Mouse (Mus musculus) spleen, postnatal 4 days (tissue): ENCODE results near the gene Ehf.

Experiments
- DNase-seq, 2 experiments: peaks; one replicate each; pipeline ENCODE4 v3.0.0; 2022; ENCODE audit warnings: low spot score in 2 of 2

Gene Ehf

GRCm38 (mm10) chr2:103293751-103294150 lies 9.3 kb downstream of the Ehf start:
- no peak for DNase-seq

GRCm38 (mm10) chr2:103293214-103293613 lies 9.9 kb downstream of the Ehf start:
- no peak for DNase-seq

- DNase-seq: no peak
Measured at GRCm38 (mm10) chr2:103290705-103291269, 12.3 kb downstream of the Ehf start.

- no peak for DNase-seq
Measured at GRCm38 (mm10) chr2:103290167-103290566, 12.9 kb downstream of the Ehf start.

GRCm38 (mm10) chr2:103289407-103289950 lies 13.6 kb downstream of the Ehf start:
- no peak for DNase-seq

- DNase-seq: no peak
Measured at GRCm38 (mm10) chr2:103287716-103288115, 15.4 kb downstream of the Ehf start.

GRCm38 (mm10) chr2:103285561-103285960 lies 17.5 kb downstream of the Ehf start:
- no peak for DNase-seq

GRCm38 (mm10) chr2:103283730-103284129 lies 19.3 kb downstream of the Ehf start:
- DNase-seq: no peak

GRCm38 (mm10) chr2:103282184-103282750 lies 20.8 kb downstream of the Ehf start:
- DNase-seq: no peak

- no peak for DNase-seq
Measured at GRCm38 (mm10) chr2:103279927-103280326, 23.2 kb downstream of the Ehf start.

GRCm38 (mm10) chr2:103278476-103278875 lies 24.6 kb downstream of the Ehf start:
- DNase-seq: no peak

GRCm38 (mm10) chr2:103277794-103278193 lies 25.3 kb downstream of the Ehf start:
- no peak for DNase-seq

GRCm38 (mm10) chr2:103275316-103275960 lies 27.6 kb downstream of the Ehf start:
- no peak for DNase-seq

- no peak for DNase-seq
Measured at GRCm38 (mm10) chr2:103274803-103275202, 28.3 kb downstream of the Ehf start.

- no peak for DNase-seq
Measured at GRCm38 (mm10) chr2:103274270-103274669, 28.8 kb downstream of the Ehf start.

- DNase-seq: no peak
Measured at GRCm38 (mm10) chr2:103271481-103271880, 31.6 kb downstream of the Ehf start.

GRCm38 (mm10) chr2:103270556-103271160 lies 32.4 kb downstream of the Ehf start:
- no peak for DNase-seq

GRCm38 (mm10) chr2:103239086-103239485 lies 64.0 kb downstream of the Ehf start:
- DNase-seq: no peak

- no peak for DNase-seq
Measured at GRCm38 (mm10) chr2:103226781-103227180, 76.3 kb downstream of the Ehf start.

- DNase-seq: no peak
Measured at GRCm38 (mm10) chr2:103220871-103221270, 82.2 kb downstream of the Ehf start.

GRCm38 (mm10) chr2:103218323-103218722 lies 84.8 kb downstream of the Ehf start:
- no peak for DNase-seq

GRCm38 (mm10) chr2:103215801-103216200 lies 87.3 kb downstream of the Ehf start:
- DNase-seq: no peak

GRCm38 (mm10) chr2:103214861-103215260 lies 88.2 kb downstream of the Ehf start:
- DNase-seq: no peak
